Mouse (Mus musculus) spleen, postnatal 4 days (tissue): ENCODE measurements around the gene Pi4k2a.

Experiments used
- DNase-seq, 2 experiments: peaks; one replicate each; pipeline ENCODE4 v3.0.0; 2022; ENCODE audit warnings: low spot score in 2 of 2

Gene Pi4k2a

DNA sequence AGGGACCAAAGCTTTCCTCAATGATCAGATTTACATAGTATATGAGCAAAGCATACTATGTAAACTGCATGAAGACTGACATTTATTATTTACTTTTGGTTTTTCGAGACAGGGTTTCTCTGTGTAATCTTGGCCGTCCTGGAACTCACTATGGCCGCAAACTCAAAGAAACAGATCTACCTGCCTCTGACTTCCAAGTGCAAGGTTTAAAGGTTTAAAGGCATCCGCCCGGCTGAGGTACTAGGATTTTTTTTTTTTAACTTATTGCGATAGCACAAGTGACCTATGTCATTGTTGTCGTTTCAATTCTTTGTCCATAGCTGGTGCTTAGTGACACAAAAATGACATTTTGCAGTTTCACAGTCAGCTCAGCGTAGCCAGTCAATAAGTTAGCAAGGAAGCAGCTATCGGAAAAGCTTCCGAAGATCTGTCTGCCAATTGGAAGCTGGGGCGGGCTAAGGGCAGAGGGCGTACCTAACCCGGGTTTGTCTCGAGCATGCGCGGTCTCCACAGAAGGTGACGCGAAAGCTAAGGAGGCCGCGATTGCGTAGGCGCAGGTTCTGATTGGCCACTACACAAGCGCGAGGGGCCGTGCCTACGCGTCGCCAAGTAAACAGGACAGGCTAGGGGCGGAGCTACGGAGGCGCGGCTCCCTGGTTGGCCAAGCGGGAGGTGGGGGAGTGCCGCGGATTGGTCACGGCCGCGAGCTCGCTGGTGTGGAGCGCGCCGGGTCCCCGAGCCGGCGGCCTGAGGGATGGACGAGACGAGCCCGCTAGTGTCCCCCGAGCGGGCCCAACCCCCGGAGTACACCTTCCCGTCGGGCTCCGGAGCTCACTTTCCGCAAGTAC lies at the start of gene Pi4k2a:
Gene Pi4k2a (plus strand): TSS at position 723 of the 848 bp plus-strand sequence.
- peak; percentile 98 for DNase-seq

DNA sequence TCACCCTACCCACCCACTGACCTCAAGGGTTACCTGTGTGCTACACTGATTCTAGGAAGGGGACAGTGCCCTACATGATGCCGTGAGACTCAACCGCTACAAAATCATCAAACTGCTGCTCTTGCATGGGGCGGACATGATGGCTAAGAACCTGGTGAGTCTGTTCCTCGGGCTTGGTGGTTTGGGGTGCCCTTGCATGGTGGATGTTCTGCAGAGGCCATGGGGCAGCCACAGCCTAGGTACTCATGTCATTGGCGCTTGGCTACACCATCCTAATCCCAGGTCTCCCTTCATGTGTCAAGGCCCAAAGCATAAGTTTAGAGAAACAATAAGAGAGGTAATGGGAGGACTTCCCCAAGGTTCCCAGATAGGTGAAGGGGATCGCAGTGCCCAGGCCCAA lies 46.3 kb upstream of the Pi4k2a start:
- DNase-seq: no peak

DNA sequence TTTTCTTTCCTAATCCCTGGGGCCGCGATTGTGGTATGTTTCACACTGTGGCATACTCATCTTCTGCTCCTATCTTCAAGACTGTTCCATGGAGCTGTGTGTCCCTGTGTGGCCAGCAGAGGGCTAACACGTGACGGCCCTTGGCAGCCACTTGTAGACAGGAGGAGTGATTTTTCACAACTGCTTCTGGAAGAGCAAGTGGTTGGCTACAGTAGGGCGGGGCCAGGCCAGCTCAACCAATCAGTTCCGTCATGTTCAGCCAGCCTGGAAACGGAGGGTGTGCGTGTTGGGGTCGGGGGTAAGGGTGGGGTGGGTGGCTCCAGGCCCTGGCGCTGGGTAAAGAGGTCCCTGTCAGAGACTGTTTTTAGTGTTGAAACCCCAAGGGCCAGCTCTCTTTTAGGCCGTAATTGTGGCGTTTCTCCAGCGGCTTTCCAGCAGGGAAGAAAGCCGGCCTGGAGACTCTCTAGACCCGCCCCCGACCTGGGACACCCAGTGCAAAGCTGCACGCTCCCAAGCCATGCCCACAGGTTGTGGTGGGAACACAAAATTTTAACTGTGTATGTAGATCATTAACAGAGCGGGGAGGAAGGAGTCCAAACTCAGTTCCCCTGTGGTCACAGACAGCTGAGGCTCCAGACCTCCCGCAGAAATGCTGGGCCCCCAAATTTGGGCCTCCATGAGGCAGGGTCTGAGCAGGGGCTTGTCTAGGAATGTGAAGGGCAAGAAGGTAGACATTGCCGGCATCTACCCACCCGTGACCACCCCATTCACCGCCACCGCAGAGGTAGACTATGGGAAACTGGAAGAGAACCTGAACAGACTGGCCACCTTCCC lies 44.8 kb upstream of the Pi4k2a start, which contains the start of gene Hoga1:
Gene Hoga1 (plus strand): TSS at position 342 of the 834 bp plus-strand sequence.
- DNase-seq: peak; percentile 62 to 73

DNA sequence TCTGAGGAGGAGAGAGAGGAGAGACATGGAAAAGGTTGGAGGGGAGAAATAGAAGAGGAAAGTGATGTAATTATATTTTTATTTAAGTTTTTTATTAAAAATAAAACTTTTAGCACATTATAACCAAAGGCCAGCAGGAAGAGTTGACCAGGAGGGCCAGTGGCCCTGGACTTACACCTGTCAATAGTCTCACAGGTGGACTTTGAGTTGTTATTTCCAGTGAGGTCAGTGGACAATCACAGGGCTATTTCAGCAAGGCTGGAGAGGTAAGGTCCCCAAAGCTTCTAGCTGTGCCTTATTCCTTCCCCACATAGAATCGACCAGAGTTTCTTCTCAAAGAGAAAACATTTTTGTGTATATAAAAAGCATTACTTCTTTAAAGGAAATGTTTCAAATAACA lies 40.0 kb upstream of the Pi4k2a start:
- no peak for DNase-seq

DNA sequence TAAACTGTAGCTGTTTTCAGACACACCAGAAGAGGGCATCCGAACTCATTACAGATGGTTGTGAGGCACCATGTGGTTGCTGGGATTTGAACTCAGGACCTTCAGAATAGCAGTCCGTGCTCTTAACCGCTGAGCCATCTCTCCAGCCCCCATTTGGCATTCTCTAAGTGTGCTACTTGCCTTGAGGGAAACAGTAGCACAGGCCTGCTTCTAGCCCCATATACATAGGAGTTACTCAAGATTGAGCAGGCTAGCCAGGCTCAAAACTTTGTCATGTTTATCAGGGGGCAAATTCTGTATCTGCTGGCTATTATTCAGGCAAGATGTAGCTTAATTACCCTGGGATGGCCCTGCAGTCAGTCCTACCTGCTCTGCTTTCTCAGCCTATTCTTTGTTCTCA lies 38.9 kb upstream of the Pi4k2a start:
- no peak for DNase-seq

DNA sequence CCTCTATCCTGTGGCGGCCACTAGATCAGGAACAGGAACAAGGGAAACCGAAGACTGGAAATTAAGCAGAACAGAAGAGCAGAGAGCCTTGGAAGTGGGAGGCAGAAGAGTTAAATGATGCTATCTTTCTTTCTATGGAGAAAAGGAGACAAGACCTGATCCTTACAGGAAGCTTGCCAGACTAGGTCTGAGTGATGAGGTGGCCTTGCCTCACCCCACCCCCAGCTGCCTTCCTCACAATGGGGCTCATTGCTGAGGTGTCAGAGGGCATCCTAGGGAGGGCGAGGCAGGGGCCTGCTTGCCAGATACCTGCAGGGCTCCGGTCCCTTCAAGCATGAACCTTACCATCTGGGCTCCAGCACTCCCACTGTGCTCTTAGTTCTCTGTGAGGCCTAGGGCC lies 38.3 kb upstream of the Pi4k2a start, which contains the start of gene 4933411K16Rik:
Gene 4933411K16Rik (plus strand): TSS at position 301 of the 400 bp plus-strand sequence.
- DNase-seq: no peak

DNA sequence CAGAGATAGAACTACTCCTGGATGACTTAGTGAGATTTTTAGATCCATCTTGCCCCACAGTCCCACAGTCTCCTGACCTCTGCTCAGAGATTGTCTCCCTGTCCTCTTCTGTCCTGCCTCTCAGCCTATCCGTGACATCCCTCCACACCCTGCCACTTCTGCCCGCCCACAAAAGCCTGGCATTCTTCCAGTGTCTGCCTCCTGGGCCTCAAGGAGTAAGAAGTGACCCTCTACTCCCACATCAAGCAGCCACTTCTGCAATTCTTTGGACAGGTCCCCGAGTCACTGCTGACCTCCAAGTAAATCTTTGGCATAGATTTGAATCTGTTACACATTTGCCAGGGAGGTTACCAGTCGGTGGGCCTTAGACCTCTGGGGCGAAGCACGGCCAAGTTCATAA lies 36.0 kb upstream of the Pi4k2a start:
- no peak for DNase-seq

DNA sequence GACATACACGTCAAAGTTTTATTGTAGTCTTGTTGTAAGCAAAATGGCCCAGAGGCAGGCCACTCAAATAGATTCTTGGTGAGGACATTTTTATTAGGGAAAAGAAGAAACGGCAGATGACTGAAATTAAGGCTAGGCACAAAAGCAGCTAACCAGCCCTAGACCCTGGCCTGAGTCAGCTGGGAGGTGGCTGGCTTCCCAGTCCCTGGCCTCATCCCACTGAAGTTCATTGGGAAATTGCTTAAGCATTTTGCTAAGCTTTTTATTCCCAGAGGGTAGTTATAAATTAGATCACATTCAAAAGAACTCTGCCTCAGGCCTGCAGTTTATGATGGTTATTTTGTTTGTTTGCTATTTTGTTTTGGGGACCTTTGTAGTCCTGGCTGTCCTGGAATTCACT lies 34.4 kb upstream of the Pi4k2a start:
- no peak for DNase-seq

DNA sequence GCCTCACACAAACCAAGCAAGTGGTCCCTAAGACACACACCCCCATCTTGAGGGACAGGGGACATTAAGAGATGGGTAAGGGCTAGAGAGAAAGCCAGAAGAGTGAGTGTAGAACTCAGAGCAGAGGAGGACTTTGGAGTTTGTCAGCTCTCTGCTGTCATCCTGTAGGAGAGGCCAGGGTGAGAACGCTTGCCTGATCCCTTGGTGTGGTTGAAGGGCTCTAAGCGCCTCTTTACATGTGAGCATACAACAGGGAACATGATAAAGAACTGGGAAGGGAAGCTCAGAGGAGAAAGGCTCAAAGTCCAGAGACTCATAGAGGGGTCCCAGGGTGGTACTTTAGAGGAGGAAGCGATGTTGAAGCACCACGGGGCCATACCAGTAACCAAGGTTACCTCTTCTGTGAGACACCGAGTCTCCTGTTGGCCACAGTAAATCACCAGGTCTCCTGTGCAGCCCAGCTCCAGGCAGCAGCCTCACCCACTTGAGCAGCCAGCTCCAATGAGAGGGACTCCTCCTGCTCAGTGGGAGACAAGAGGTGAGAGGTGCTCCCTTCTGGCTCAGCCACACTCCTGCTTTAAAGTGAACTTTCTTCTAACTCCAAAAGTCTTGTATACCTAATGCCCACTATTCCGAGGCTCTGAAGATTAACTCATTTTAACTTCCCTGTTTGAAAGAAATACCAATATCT lies 33.4 kb upstream of the Pi4k2a start:
- DNase-seq: no peak

DNA sequence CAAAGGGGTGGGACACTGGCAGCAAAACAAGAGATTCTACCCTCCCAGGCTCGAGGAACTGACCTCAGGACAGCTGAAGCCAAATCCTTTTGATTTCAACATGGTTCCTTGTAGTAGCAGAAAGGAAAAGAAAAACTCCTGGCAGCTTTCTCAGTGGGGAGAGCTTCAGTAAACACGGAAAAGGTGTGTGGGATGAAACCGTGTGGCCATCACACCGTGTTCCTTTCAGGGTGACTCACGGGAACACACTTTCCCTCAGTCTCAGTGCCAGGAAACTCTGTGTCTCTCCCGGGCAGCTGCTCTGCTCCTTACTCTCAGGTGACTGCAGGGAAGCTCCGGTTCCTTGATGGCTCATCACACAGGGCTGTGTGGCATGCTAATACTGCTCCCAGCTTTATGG lies 31.8 kb upstream of the Pi4k2a start:
- DNase-seq: no peak

DNA sequence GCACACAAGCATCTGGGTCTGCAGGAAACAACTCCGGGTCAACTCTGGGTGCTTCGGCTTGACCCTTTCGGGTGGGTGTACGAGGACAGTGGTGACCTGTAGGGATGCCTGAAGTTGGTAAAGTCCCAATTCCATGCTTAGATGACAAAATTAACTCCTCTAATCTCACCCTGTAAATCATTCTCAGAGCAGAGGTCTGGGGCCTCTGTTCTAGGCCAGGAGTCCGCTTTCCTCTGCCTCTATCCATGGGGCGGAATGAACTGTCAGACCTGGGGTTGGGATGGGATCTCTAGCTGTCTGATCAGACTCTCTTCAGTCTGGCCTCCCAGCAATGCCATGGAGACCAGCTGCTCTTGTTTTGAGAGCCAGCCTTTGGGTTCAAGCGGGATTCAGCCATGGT lies 28.8 kb upstream of the Pi4k2a start:
- no peak for DNase-seq

DNA sequence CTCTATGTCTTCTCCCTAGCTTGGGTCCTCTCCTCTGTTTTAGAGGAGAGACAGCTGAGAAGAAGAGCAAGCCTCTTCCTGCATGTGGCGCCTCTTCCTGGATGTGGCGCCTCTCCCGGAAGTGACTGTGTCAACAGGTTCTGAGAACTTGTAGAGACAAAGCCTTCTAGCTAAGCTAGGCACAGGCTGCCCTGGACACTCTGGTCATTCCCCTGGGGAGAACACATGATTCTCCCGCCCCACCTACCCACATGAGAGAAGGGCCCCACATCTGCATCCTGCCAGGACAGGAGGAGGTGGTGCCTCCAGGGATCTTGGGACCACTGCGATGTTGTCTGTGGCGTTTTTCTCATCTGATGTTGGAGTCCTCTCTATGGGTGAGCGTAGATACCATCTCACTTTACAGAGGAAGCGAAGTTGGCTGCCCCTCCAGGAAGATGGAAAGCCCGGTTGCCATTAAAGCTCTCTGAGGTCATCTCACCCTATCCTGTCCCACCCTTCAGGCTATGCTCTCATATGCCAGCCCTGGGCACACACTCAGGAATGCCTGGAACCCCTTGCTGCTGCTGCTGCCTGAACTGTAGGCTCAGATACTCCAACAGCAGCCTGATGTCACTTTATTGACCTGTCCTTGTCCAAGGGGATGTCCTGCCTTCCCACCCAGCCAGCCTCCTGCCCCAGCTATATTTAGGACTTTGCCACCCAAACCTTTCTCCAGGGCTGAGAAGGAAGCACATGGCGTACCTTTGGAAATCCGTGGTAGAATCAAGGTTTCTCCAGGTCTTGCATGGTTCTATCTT lies 21.6 kb upstream of the Pi4k2a start:
- no peak for DNase-seq

DNA sequence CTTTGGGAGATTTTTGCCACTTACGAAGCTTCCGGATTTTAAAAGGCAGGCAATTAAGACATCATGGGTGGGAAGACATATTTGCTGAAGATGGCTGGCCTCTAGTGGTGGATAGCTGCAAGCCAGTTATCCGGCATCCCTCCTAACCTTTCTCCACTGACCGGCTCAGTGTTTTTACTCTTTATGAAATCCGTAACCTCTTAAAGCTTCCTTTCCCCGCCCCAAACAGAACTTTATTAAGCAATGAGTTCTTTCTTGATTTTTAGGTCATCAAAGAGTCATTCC lies 21.1 kb upstream of the Pi4k2a start:
- no peak for DNase-seq

DNA sequence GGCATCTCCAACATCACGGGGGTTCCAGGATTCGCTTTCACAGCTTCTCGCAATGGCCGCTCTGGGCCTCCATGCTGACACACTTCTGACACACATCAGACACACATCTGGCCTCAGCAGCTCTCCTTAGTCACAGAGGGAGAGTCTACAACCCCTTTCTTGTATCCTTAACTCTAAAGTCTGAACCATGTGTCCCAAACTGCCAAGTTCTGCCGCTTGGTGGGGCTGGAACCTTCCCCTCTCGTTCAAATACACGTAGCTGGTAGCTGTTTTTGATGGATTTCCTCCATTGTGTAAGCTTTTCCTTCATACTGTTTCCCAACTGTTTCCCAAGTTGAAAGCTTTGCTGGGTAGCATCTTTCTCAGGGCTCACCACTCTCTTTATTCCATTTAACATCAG lies 19.0 kb upstream of the Pi4k2a start:
- no peak for DNase-seq

DNA sequence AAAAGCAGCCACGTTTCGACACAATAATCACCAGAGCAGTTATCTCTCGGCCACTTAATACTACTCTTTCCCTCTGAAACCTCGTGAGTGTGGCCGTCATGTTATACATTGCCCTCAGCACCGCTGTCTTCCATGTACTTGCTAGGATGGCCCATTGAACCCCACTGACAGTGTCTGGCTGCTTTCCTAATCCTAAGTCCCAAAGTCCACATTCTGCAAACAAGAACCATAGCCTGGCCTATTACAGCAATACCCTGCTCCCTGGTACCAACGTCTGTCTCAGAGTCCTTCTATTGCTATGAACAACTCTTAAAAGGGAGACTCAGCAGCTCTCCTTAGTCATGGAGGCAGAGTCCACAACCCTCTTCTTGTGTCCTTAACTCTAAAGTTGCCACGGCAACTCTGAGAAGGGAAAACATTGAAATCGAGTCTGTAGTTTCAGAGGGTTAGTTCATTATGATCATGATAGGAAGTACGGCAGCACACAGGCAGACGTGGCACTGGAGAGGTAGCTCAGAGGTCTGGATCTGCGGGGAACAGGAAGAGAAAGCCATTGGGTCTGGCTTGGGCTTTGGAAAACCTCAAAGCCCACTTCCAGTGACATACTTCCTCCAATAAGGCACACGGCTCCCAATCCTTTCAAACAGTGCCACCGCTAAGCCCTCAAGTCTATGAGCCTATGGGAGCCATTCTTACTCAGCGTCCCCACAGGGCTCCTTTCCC lies 18.2 kb upstream of the Pi4k2a start:
- DNase-seq: no peak

DNA sequence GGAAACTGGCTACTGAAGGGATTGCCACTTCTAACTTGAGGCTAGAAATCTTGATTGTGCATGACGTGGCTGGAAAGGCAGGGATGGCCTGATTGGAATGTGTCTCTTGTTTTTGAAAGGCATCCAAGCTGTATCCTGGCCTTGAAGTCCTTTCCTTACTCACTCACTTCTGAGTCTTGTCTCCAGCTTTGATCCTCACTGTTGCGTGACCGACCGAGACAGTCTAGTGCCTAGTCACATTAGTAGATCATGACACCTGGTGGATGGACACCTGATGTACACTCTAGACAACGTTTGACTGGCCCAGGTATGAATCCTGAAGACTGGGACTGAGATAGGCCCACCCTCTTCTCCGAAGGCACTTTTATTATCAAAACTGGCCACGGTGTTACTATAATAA lies 17.5 kb upstream of the Pi4k2a start:
- no peak for DNase-seq

DNA sequence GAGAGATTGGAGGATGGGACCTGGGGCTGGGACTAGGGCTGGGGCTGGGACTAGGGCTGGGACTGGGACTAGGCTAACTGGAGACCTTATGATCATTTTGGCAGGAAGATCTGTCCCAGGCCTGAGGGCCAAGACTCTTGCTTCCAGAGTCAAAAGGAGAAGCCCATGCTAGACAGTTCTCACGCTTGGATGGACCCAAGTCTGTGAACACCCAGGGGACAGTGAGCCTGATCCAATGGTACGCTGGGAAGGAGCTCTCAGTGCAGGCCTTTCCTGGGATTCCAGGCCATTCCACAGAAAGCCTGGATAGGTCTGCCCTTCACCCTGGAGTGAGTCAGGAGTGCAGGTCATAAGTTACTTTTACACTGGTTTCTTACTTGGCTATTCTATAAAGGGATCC lies 15.2 kb upstream of the Pi4k2a start:
- no peak for DNase-seq

DNA sequence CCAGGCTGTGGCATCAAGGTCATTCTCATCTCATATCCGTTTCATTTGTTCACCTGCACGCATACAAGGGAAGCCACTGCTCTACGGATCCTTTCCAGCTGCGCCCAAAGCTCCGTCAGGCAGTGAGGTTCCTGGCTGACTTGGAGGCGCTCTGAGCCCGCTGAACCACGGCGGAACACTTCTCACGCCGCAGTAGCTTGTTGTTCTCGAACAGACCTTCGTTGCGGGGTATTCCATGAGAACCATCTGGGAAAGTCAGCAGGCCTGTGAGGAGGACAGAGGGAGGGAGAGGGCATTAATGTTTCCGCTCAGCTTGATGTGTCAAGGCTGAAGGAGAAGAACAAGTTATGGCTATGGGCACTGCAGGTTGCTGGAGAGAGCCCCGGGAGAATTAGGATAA lies 14.3 kb upstream of the Pi4k2a start:
- no peak for DNase-seq

DNA sequence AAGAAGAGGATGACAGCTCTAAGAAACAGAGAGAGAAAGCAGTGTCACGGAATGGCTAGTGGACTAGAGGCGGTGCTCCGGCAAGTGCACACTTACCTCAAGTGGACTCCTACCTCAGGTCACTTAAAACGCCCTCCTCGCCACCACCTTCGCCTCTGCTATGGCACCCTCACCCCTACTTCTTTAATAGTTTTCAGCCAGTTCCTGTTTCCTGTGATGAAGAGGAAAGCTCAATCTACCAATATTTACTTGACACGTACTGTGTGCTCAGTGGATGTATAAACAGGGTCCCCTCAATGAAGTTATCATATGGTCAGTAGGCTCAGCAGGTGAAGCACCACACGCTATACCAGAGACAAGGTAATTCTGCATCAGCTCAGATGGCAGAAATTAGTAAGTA lies 11.7 kb upstream of the Pi4k2a start:
- no peak for DNase-seq

DNA sequence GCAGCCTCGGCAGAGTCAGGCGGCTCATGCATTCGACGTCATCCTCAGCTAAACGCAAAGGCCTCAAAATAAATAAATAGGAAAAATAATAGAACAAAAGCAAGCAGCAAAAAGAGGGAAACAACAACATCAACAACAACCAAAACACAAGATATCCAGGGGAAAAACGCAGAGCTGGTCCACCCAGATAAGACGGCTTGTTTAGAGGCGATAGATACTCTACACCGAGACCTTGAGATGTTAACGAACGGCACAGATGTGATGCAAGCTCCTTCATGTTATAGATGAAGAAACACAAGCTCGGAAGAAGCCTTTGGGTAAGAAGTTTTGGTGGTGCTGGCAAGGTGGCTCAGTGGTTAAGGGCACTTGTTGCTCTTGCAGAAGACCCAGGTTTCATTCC lies 11.3 kb upstream of the Pi4k2a start:
- DNase-seq: no peak

DNA sequence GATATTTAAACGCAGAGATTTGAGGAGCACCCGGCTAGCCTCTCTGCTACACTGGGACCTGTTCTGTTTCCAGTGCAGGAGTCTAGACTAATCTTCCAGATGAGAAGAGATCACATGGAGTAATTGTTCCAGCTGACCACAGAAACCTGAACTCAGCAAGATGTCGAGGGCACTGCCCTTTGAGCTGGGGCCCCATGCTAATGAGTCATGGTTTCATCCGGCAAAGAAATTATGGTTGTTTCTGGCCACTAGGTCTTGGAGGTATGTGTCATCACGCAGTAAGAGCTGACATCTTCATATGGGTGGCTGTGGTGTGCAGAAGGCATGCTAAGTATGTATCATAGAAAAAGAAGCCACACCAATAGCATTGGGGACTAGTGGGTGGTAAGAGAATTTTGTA lies 10.3 kb upstream of the Pi4k2a start:
- no peak for DNase-seq
